Mouse (Mus musculus) 3T3-L1 (cell line): Measurements from ENCODE around the gene Gm12830.

Source experiments
- DNase-seq: peaks from one replicate; pipeline ENCODE4 v3.0.0-alpha.2; 2015; ENCODE audit warnings: low read depth, low spot score

Gm12830 gene

GRCm38 (mm10) chr4:114844600-114844999 lies 23.1 kb downstream of the Gm12830 start:
- DNase-seq: no peak

- no peak for DNase-seq
Observed at GRCm38 (mm10) chr4:114845622-114846021, 24.1 kb downstream of the Gm12830 start.

GRCm38 (mm10) chr4:114846723-114847122 lies 25.2 kb downstream of the Gm12830 start:
- DNase-seq: no peak

GRCm38 (mm10) chr4:114853968-114854367 lies 32.4 kb downstream of the Gm12830 start:
- DNase-seq: no peak

GRCm38 (mm10) chr4:114858426-114858825 lies 36.9 kb downstream of the Gm12830 start:
- DNase-seq: no peak

- no peak for DNase-seq
Observed at GRCm38 (mm10) chr4:114863166-114863565, 41.6 kb downstream of the Gm12830 start.

- no peak for DNase-seq
Observed at GRCm38 (mm10) chr4:114869765-114870490, 48.4 kb downstream of the Gm12830 start.

- DNase-seq: no peak
Observed at GRCm38 (mm10) chr4:114876441-114876972, 55.0 kb downstream of the Gm12830 start.

- no peak for DNase-seq
Observed at GRCm38 (mm10) chr4:114882232-114882631, 60.7 kb downstream of the Gm12830 start.

GRCm38 (mm10) chr4:114897853-114898252 lies 76.3 kb downstream of the Gm12830 start:
- DNase-seq: no peak

- DNase-seq: no peak
Observed at GRCm38 (mm10) chr4:114899885-114900284, 78.4 kb downstream of the Gm12830 start.

- DNase-seq: no peak
Observed at GRCm38 (mm10) chr4:114900866-114901642, 79.5 kb downstream of the Gm12830 start.

GRCm38 (mm10) chr4:114901643-114902351 lies 80.3 kb downstream of the Gm12830 start:
- no peak for DNase-seq

GRCm38 (mm10) chr4:114902641-114903421 lies 81.3 kb downstream of the Gm12830 start:
- no peak for DNase-seq

- DNase-seq: no peak
Observed at GRCm38 (mm10) chr4:114903422-114903782, 81.9 kb downstream of the Gm12830 start.

GRCm38 (mm10) chr4:114905501-114905900 lies 84.0 kb downstream of the Gm12830 start:
- no peak for DNase-seq
